Mouse (Mus musculus) stomach, postnatal 0 days (tissue): ENCODE measurements around the gene Fxyd1.

Source experiments
- CTCF ChIP-seq: IDR thresholded peaks from 2 replicates; pipeline ENCODE4 v1.5.1; 2016; ENCODE audit warnings: antibody characterized with exemption, low read depth, mild to moderate bottlenecking, moderate library complexity
- EP300 ChIP-seq: optimal IDR thresholded peaks from 2 replicates; pipeline ENCODE3; 2016; ENCODE audit warnings: antibody characterized with exemption

DNA sequence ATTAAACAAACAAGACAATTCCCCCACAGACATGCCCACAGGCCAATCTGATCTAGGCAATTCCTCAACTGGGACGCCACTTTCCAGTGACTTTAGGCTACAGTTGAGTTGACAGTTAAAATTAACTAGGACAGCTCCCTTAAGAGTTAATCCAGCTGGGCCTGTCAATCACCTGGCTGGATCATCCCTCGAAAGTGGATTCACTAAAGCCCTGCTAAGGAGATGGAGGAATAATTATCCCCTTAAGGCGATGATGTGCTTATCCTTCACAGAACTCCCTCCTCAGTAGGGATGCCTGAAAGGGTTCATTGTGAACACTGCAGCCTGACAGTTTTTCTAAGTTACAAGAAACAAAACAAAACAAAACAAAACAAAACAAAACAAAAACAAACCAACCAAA, 23.6 kb upstream of the Fxyd1 start:
- TF ChIP-seq EP300 (no peak), CTCF (no peak)
